Mouse (Mus musculus) testis, adult 10 weeks (tissue): ENCODE results near the gene Dbp. TPM values are rescaled to one million over a fixed set of nuclear protein-coding genes. Genes with fewer than 3 reads are reported as not detected.

Source experiments
- polyA plus RNA-seq: library from polyadenylated mRNA; stranded (reverse); fragments of 350-450 nt; fragmentation: Illumina TruSeq; extraction: RNeasy Lipid Tissue Mini Kit (QIAGEN cat#74804); gene quantifications from one replicate; pipeline ENCODE4 v1.2.3, GENCODE M21; 2014; ENCODE audit warnings: low read depth, low replicate concordance

Dbp gene
- polyA plus RNA-seq, result 2.3 TPM

GRCm38 (mm10) chr7:45704730-45705442 lies at the start of gene Dbp:
Gene Dbp, plus strand, starts transcription at chr7:45705088.

DNA sequence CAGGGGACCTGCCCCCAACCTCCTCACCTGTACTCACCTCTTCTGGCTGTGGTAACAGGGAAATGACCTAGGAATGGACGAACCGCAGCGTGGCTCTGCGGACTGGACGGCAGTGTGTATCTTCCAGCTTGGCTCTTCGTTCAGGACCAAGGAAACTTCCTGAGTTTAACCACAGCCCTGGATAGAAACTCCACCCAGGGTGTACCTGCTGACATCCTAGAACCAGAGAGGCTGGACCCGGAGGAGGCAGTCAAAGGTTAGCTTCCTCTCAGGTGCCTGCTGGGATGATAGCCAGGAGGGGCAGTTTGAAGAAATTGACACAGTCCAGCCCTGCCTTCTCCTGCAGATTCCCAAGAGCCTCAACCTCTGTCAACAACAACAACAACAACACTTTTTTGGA lies 38.7 kb upstream of the Dbp start, which contains the start of gene Fut2:
Gene Fut2, minus strand, starts transcription at position 234 of the 400 bp plus-strand sequence.

GRCm38 (mm10) chr7:45683396-45684050 lies 21.4 kb upstream of the Dbp start, which contains the start of gene Ntn5:
Gene Ntn5, plus strand, starts transcription at chr7:45684022.

DNA sequence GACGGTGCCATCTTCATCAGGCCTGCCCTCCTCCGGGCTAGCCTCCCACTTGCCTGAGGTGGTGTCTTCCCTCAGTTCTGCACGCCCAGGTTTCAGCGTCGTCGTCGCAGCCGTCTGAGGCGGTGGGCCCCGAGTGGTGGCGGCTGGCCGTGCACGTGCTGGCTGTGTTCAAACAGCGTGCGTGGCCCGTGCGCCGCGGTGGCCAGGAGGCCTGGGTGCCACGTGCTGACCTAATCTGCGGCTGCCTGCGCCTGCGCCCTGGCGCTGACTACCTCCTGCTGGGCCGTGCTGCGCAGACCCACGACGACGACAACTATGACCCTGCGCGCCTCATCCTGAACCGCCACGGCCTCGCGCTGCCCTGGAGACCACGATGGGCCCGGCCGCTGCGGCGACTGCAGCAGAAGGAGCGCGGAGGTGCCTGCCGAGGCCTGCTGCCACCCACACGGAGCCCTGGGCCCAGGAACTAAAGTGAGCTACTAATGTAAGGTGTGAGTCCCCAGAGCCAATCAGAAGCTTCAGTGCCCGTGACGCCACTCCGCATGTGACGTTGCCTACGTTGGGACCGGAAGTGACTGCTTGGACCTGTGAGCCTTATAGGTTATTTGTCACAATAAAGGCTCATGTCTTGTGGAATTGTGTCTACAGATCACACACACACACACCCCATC lies 10.8 kb upstream of the Dbp start, which contains the start of gene Sec1:
Gene Sec1, minus strand, starts transcription at position 482 of the 671 bp plus-strand sequence.

GRCm38 (mm10) chr7:45699523-45700141 lies 5.3 kb upstream of the Dbp start, which contains the start of gene Car11:
Gene Car11, plus strand, starts transcription at chr7:45699843.

DNA sequence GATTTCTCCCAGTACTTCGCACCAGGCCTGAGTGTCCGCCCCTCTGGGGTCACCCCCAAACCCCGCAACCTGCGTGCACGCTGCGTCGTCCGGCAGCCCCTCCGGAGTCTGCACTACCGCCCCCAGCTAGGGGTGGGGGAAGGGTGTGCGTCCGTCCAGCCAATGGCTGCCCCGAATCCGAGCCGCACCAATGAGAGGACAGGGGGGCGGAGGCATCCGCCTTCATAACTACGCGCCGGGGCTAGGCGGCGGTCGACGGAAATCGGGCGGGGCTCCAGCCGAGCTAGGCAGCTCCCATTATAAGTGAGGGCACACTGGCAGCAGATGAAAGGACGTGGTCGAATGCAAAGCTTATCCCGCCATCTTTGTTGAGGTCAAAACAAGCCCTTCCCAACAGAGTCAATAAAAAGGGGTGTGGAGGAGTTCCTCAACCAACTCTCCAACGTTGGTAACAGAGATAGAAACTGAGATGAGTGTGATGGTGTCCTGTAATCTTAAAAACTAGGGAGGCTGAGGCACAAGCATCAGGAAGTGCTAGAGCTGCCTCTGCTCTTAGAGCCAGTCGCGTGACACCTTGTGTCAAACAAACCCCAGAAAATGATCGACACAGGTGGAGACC lies 10.3 kb downstream of the Dbp start, which contains the start of gene Rpl18:
Gene Rpl18, plus strand, starts transcription at position 368 of the 619 bp plus-strand sequence.

DNA sequence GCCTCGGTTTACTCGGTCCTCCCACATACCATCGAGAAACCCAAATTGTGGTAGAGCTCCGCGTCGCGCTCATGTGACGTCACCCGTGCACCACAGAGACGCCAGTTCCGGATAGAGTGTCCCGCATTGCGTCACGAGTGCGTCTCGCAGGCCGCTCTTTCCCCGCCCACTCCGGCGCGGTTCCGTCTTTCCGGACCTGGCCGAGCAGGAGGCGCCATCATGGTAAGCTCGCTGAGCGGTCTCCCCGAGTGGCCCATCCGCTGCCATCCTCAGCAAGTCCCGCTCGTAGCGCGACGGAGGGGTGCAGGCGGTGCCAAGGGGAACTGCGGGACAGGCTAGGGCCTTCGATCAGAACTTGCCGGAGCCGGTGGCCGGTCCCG lies 13.0 kb downstream of the Dbp start, which contains the start of gene Sphk2:
Gene Sphk2, minus strand, starts transcription at position 85 of the 380 bp plus-strand sequence.

GRCm38 (mm10) chr7:45720413-45721233 lies 15.7 kb downstream of the Dbp start, which contains the start of gene Fam83e:
Gene Fam83e, plus strand, starts transcription at chr7:45721212.

GRCm38 (mm10) chr7:45725713-45726112 lies 20.8 kb downstream of the Dbp start, which contains the start of gene Spaca4:
Gene Spaca4, minus strand, starts transcription at chr7:45725813.

Other genes starting within 250 kb of the Dbp start
- gene Ftl1, start 245.2 kb upstream of the Dbp start, polyA plus RNA-seq, result 0.38 TPM
- gene Bax, start 238.2 kb upstream of the Dbp start, polyA plus RNA-seq, result 0.29 TPM
- 121 TPM for gene Tulp2, start 223.2 kb upstream of the Dbp start, polyA plus RNA-seq
- not detected for gene Gm45808, start 218.3 kb upstream of the Dbp start, polyA plus RNA-seq
- 6.7 TPM for gene Dhdh, start 216.3 kb upstream of the Dbp start, polyA plus RNA-seq
- 18.8 TPM for gene Nucb1, start 194.7 kb upstream of the Dbp start, polyA plus RNA-seq
- 0.73 TPM for gene Ppp1r15a, start 178.8 kb upstream of the Dbp start, polyA plus RNA-seq
- gene Plekha4, start 178.8 kb upstream of the Dbp start, polyA plus RNA-seq, result 2.1 TPM
- not detected for gene Hsd17b14, start 150.2 kb upstream of the Dbp start, polyA plus RNA-seq
- 4.4 TPM for gene Bcat2, start 134.9 kb upstream of the Dbp start, polyA plus RNA-seq
- gene Fgf21, start 89.6 kb upstream of the Dbp start, polyA plus RNA-seq, result not detected
- not detected for gene Fut1, start 87.8 kb upstream of the Dbp start, polyA plus RNA-seq
- 55.9 TPM for gene Izumo1, start 83.3 kb upstream of the Dbp start, polyA plus RNA-seq
- gene Rasip1, start 77.6 kb upstream of the Dbp start, polyA plus RNA-seq, result not detected
- gene Mamstr, start 65.1 kb upstream of the Dbp start, polyA plus RNA-seq, result 0.11 TPM
- 0.17 TPM for gene Fut2, start 38.7 kb upstream of the Dbp start, polyA plus RNA-seq
- not detected for gene Ntn5, start 21.1 kb upstream of the Dbp start, polyA plus RNA-seq
- gene Sec1, start 10.7 kb upstream of the Dbp start, polyA plus RNA-seq, result 1.2 TPM
- gene Car11, start 5.2 kb upstream of the Dbp start, polyA plus RNA-seq, result not detected
- 0.69 TPM for gene Rpl18, start 10.4 kb downstream of the Dbp start, polyA plus RNA-seq
- gene Sphk2, start 12.9 kb downstream of the Dbp start, polyA plus RNA-seq, result 0.57 TPM
- 23.8 TPM for gene Fam83e, start 16.1 kb downstream of the Dbp start, polyA plus RNA-seq
- 0.35 TPM for gene Spaca4, start 20.7 kb downstream of the Dbp start, polyA plus RNA-seq
- gene Lmtk3, start 78.7 kb downstream of the Dbp start, polyA plus RNA-seq, result not detected
- gene Sult2b1, start 79.6 kb downstream of the Dbp start, polyA plus RNA-seq, result 2.8 TPM
- gene Cyth2, start 109.5 kb downstream of the Dbp start, polyA plus RNA-seq, result 69.6 TPM
- not detected for gene Kcnj14, start 119.7 kb downstream of the Dbp start, polyA plus RNA-seq
- 1.2 TPM for gene Grwd1, start 125.9 kb downstream of the Dbp start, polyA plus RNA-seq
- gene Kdelr1, start 167.7 kb downstream of the Dbp start, polyA plus RNA-seq, result 20.4 TPM
- 0.99 TPM for gene Grin2d, start 173.3 kb downstream of the Dbp start, polyA plus RNA-seq
- 46.7 TPM for gene Syngr4, start 191.6 kb downstream of the Dbp start, polyA plus RNA-seq
- gene Tmem143, start 191.9 kb downstream of the Dbp start, polyA plus RNA-seq, result 0.35 TPM
- gene Emp3, start 216.3 kb downstream of the Dbp start, polyA plus RNA-seq, result 1.3 TPM
- 2.9 TPM for gene Ccdc114, start 219.0 kb downstream of the Dbp start, polyA plus RNA-seq